Mouse (Mus musculus) E14TG2a.4 (cell line): Measurements from ENCODE around the gene Alpk1.

Source experiments
- CTCF ChIP-seq: conservative IDR thresholded peaks from 2 replicates; pipeline ENCODE4 v1.5.1; 2014; ENCODE audit warnings: low read length
- POU5F1 ChIP-seq: IDR thresholded peaks from 2 replicates; pipeline ENCODE4 v1.6.1; 2014; ENCODE audit warnings: low read length, borderline replicate concordance

- no peak for TF ChIP-seq CTCF
- TF ChIP-seq POU5F1, result no peak
Observed at GRCm38 (mm10) chr3:127716759-127717158, 63.6 kb downstream of the Alpk1 start.
